Mouse (Mus musculus) thymus, adult 2 months (tissue): ENCODE measurements around the gene Cnnm1. TPM values are rescaled to one million over a fixed set of nuclear protein-coding genes. Genes with fewer than 3 reads are reported as not detected.
A peak's percentile ranks its signal among the peaks of the same experiment; 100 is the strongest.

ENCODE experiments used
- DNase-seq: peaks from one replicate; pipeline ENCODE4 v3.0.0; 2021
- H3K27ac ChIP-seq: fragments of 200-500 bp; 2 replicates; pipeline ENCODE4 v1.5.1; 2012; ENCODE audit warnings: low read length, control low read depth; ENCODE audit not compliant: control insufficient read depth, insufficient read depth
- H3K27me3 ChIP-seq: fragments of 200-500 bp; 2 replicates; pipeline ENCODE4 v1.6.1; 2012; ENCODE audit warnings: mild to moderate bottlenecking, low read length, moderate library complexity, mixed read lengths; ENCODE audit not compliant: control insufficient read depth, insufficient read depth
- H3K36me3 ChIP-seq: fragments of 200-500 bp; 2 replicates; pipeline ENCODE4 v1.6.1; 2012; ENCODE audit warnings: mild to moderate bottlenecking, low read length, moderate library complexity; ENCODE audit not compliant: control insufficient read depth, insufficient read depth
- H3K4me1 ChIP-seq: fragments of 200-500 bp; replicated peaks from 2 replicates; pipeline ENCODE4 v1.6.1; 2012; ENCODE audit warnings: low read length; ENCODE audit not compliant: control insufficient read depth, insufficient read depth
- H3K4me3 ChIP-seq: fragments of 200-500 bp; 2 replicates; pipeline ENCODE4 v1.5.1; 2012; ENCODE audit warnings: mild to moderate bottlenecking, low read length, control low read depth, moderate library complexity; ENCODE audit not compliant: control insufficient read depth, insufficient read depth
- CTCF ChIP-seq: fragments of 200-500 bp; IDR thresholded peaks from 2 replicates; pipeline ENCODE4 v1.5.1; 2012; ENCODE audit warnings: mild to moderate bottlenecking, control low read depth, low read length, moderate library complexity, borderline replicate concordance; ENCODE audit not compliant: control insufficient read depth, poor library complexity, insufficient read depth; ENCODE audit errors: extremely low read depth
- POLR2A ChIP-seq: fragments of 200-500 bp; IDR thresholded peaks from 2 replicates; pipeline ENCODE4 v1.6.1; 2012; ENCODE audit warnings: mild to moderate bottlenecking, low read length, control low read depth, moderate library complexity; ENCODE audit not compliant: control insufficient read depth, poor library complexity, insufficient read depth; ENCODE audit errors: extremely low read depth
- WGBS: fragments of 180-500 bp; shearing (Covaris S2); methylation state at CpG from one replicate; pipeline ENCODE4 v1.1.7; 2018; 5-methylcytosine and 5-hydroxymethylcytosine counted together
- polyA plus RNA-seq: library from polyadenylated mRNA; depleted of rRNA; stranded (reverse); fragments of >200 nt; gene quantifications from 2 replicates; pipeline ENCODE4 v1.2.3, GENCODE M21; 2012

Gene Cnnm1
- polyA plus RNA-seq, 1 experiment: 2.9 TPM

- DNase-seq: no peak
- no peak for TF ChIP-seq POLR2A
- no peak for TF ChIP-seq CTCF
- Histone ChIP-seq H3K4me1 (peaks cover 14% of the 10 kb centered on the region), H3K27ac (no peak overlapping the region), H3K36me3 (no peaks in the 10 kb centered on the region), H3K27me3 (peaks cover 9% of the 10 kb centered on the region; the same call in 1 of the 2 replicates), H3K4me3 (no peak overlapping the region)
- WGBS: 42% methylated on average over 7 of the region's 7 CpGs
These were observed 990 bp upstream of the Cnnm1 start for GRCm38 (mm10) chr19:43439246-43439645.

GRCm38 (mm10) chr19:43440768-43441660 lies 778 bp downstream of the Cnnm1 start:
- H3K4me3 ChIP-seq: peak overlapping the region; percentile 54

GRCm38 (mm10) chr19:43441661-43441990 lies 1.4 kb downstream of the Cnnm1 start:
- H3K4me3 ChIP-seq: peak overlapping the region; percentile 54
- no peak for TF ChIP-seq POLR2A
- no peak for TF ChIP-seq CTCF
- H3K36me3 ChIP-seq: no peaks in the 10 kb centered on the region
- peaks cover 14% of the 10 kb centered on the region for H3K4me1 ChIP-seq
- DNase-seq: no peak
- peaks cover 9% of the 10 kb centered on the region; the same call in 1 of the 2 replicates for H3K27me3 ChIP-seq
- no peak overlapping the region for H3K27ac ChIP-seq
- WGBS: 33% methylated on average over 17 of the region's 17 CpGs

More at GRCm38 (mm10) chr19:43440768-43441660, 778 bp downstream of the Cnnm1 start:
- H3K27ac ChIP-seq: no peak overlapping the region
- peaks cover 14% of the 10 kb centered on the region for H3K4me1 ChIP-seq
- TF ChIP-seq CTCF (no peak), POLR2A (no peak)
- peak; percentile 55 for DNase-seq
- peaks cover 9% of the 10 kb centered on the region; the same call in 1 of the 2 replicates for H3K27me3 ChIP-seq
- WGBS: 2% methylated on average over 118 of the region's 118 CpGs
- no peaks in the 10 kb centered on the region for H3K36me3 ChIP-seq

GRCm38 (mm10) chr19:43442269-43442668 lies 2.0 kb downstream of the Cnnm1 start:
- WGBS: 71% methylated on average over 6 of the region's 6 CpGs
- Histone ChIP-seq H3K4me3 (no peak overlapping the region), H3K27me3 (peaks cover 9% of the 10 kb centered on the region; the same call in 1 of the 2 replicates), H3K4me1 (peaks cover 14% of the 10 kb centered on the region), H3K27ac (no peak overlapping the region), H3K36me3 (no peaks in the 10 kb centered on the region)
- TF ChIP-seq CTCF: no peak
- TF ChIP-seq POLR2A: no peak
- DNase-seq: no peak

GRCm38 (mm10) chr19:43442906-43443305 lies 2.7 kb downstream of the Cnnm1 start:
- Histone ChIP-seq H3K27ac (no peak overlapping the region), H3K27me3 (peaks cover 9% of the 10 kb centered on the region; the same call in 1 of the 2 replicates), H3K4me1 (peaks cover 14% of the 10 kb centered on the region), H3K4me3 (no peak overlapping the region), H3K36me3 (no peaks in the 10 kb centered on the region)
- 88% methylated on average over 5 of the region's 5 CpGs for WGBS
- TF ChIP-seq POLR2A: no peak
- TF ChIP-seq CTCF: no peak
- DNase-seq: no peak

GRCm38 (mm10) chr19:43444636-43445205 lies 4.5 kb downstream of the Cnnm1 start:
- Histone ChIP-seq H3K36me3 (no peaks in the 10 kb centered on the region), H3K27me3 (peaks cover 9% of the 10 kb centered on the region; the same call in 1 of the 2 replicates), H3K4me1 (peaks cover 14% of the 10 kb centered on the region), H3K4me3 (no peak overlapping the region), H3K27ac (no peak overlapping the region)
- DNase-seq: no peak
- TF ChIP-seq CTCF: no peak
- no peak for TF ChIP-seq POLR2A
- 89% methylated on average over 6 of the region's 6 CpGs for WGBS
